Mouse (Mus musculus) MEL (cell line): ENCODE results near the gene Cd47.

Source experiments
- CTCF ChIP-seq, 3 experiments: IDR thresholded peaks in 2 of 3; conservative IDR thresholded peaks in 1 of 3; 2 replicates each; pipeline ENCODE4 v1.5.1; 2011 to 2012; ENCODE audit warnings: low read length in 3 of 3, low read depth in 2 of 3, mild to moderate bottlenecking in 2 of 3, improper control_type of control experiment in 1 of 3, inconsistent platforms in 1 of 3, mixed read lengths in 1 of 3, moderate library complexity in 1 of 3; ENCODE audit not compliant: control insufficient read depth in 1 of 3, insufficient read depth in 1 of 3, poor library complexity in 1 of 3, severe bottlenecking in 1 of 3
- EP300 ChIP-seq, 2 experiments: IDR thresholded peaks; 2 replicates each; pipeline ENCODE4 v1.6.1; 2011; ENCODE audit warnings: improper control_type of control experiment in 2 of 2, low read length in 2 of 2, low read depth in 1 of 2, mild to moderate bottlenecking in 1 of 2

DNA sequence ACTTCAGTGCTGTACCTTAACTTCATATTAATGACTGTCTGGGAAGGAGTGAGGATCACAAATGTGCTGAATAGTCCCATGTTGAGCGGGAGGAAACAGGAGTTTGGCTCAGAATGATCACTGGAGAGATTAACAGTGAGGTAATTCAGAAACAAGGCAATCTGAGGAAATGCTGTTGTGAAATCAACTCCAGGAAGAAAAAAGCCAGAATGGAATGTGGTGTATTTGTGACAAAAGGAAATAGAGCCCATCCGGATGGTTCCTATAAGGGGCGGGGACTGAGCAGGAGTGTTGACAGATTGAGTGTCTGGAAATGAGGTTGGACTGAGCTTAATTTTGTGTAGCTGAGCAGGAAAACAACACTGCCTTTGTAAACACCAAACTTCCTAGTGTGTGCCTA is 153.5 kb downstream of the Cd47 start:
- TF ChIP-seq CTCF (IDR thresholded peaks at IDR 0.05 in 2 of 3, conservative IDR thresholded peaks at IDR 0.05 in 1 of 3; ENCODE audit: control insufficient read depth in 1 of 3, insufficient read depth in 1 of 3, low read depth in 2 of 3, low read length in 3 of 3, poor library complexity in 1 of 3, severe bottlenecking in 1 of 3) (no peak), EP300 (IDR thresholded peaks at IDR 0.05; ENCODE audit: low read depth in 1 of 2, low read length in 2 of 2) (no peak)
